In the genomic region with DNA sequence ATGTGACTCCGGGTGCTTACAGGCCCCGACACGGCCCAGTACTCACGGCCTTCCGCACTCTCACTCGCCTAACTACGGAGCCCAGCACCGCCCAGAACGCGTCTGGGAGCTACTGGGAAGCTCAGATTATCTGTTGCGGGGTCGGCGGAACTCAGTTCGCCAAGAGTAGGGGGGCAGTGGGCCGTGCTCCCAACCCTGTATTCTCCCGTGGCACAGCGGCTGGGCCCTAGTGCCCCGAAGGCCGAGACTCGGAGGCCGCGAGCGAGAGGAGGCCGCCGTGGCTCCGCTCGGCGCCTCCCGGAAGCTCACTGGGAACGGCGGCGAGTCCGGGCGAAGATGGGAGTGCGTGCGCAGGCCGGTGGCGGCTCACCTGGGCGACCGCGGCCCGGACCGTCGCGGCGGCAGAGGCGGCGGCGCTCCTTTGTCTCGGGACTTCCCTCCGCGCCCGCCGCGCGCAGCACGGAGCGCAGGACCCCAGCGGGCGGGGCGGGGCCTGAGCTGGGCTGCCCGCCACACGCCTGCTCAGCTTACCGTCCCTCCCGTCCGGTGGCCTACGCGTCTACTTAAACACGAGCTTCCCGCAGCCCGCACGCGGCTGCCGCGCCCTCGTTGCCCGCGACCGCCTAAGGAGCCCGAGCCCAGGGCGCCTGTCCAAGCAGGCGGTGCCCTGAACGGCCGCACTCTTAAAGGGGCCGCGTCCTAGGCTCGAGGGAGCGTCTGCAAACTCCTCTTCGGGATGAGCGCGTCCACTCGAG, we compare ENCODE assay signal across 9 mouse cellular contexts. TPM values are rescaled to one million over a fixed set of nuclear protein-coding genes. Genes with fewer than 3 reads are reported as not detected.
DNase-seq lines count a peak whose midpoint lies in the region; ATAC-seq and TF ChIP-seq lines count a peak whose summit lies in the region.
"Had no signal": no experiment of that assay in that cellular context is flagged by ENCODE, and none has a peak within 500 bp of the region (broad histone marks: within the 10 kb centered on the region; RNA-seq: fewer than 3 reads in every experiment).

No protein-coding gene starts in this region.

- H3K9me3 ChIP-seq in E14TG2a.4 (ENCODE audit: low read length): no peaks in the 10 kb centered on the region
- no peaks in the 10 kb centered on the region for H3K9me3 ChIP-seq in neural tube, embryonic 13.5 days

- H3K27ac ChIP-seq in layer of hippocampus, adult 2 months: peak overlapping the region; percentile 100
- H3K27ac ChIP-seq in neural tube, embryonic 13.5 days (replicated peaks): peak overlapping the region; percentile 99

- TF ChIP-seq CTCF in E14TG2a.4 (conservative IDR thresholded peaks at IDR 0.05; ENCODE audit: low read length): no peak
- TF ChIP-seq CTCF in layer of hippocampus, adult 2 months (conservative IDR thresholded peaks at IDR 0.05): no peak

- peak overlapping the region; percentile 98 for H3K9ac ChIP-seq in neural tube, embryonic 13.5 days

- intact Hi-C loops in heart, postnatal 25 days (cut with DNase I): loop anchor here (5.0 to 10.0 kb wide), 4 partner anchors 91 to 538 kb away; a partner anchor contains a TSS

- peaks cover 63% of the 10 kb centered on the region for H3K4me1 ChIP-seq in E14TG2a.4 (replicated peaks; ENCODE audit: low read depth, low read length)
- H3K4me1 ChIP-seq in neural tube, embryonic 13.5 days (replicated peaks): peaks cover 42% of the 10 kb centered on the region

- peak; percentile 97 for DNase-seq in brain, adult 2 months (ENCODE audit: low read depth, low spot score)
- peak; percentile 86 for DNase-seq in heart, postnatal 25 days (ENCODE audit: low spot score)
- DNase-seq in layer of hippocampus, adult 2 months (ENCODE audit: low spot score in 2 of 2): peak; percentile 76 to 81
- DNase-seq in lung, adult 18-20 months: peak; percentile 89 to 91
- DNase-seq in testis, postnatal 10 days (ENCODE audit: low spot score): peak; percentile 89

- peak overlapping the region; percentile 97 for H3K4me2 ChIP-seq in neural tube, embryonic 13.5 days

- WGBS in neural tube, embryonic 13.5 days: under 1% methylated on average over 91 of the region's 92 CpGs

- peaks cover 40% of the 10 kb centered on the region for H3K36me3 ChIP-seq in E14TG2a.4 (ENCODE audit: insufficient read depth, low read length)
- peaks cover 19% of the 10 kb centered on the region for H3K36me3 ChIP-seq in neural tube, embryonic 13.5 days

- peak overlapping the region; percentile 100 for H3K4me3 ChIP-seq in E14TG2a.4 (replicated peaks; ENCODE audit: low read length)
- H3K4me3 ChIP-seq in layer of hippocampus, adult 2 months: peak overlapping the region; percentile 97
- peak overlapping the region; percentile 99 for H3K4me3 ChIP-seq in neural tube, embryonic 13.5 days

- no peaks in the 10 kb centered on the region for H3K27me3 ChIP-seq in E14TG2a.4 (ENCODE audit: insufficient read depth, low read length)
- H3K27me3 ChIP-seq in neural tube, embryonic 13.5 days: 0 out of 2 replicates have a peak, but pooled peaks cover 4% of the 10 kb centered on the region

- peak; percentile 67 for ATAC-seq in erythroid progenitor cell, adult 5-6 weeks (replicated peaks; ENCODE audit: low FRiP score, poor library complexity, severe bottlenecking)
- peak; percentile 92 for ATAC-seq in neural tube, embryonic 13.5 days (ENCODE audit: low read depth)

RNA-seq across cellular contexts. Expression of a gene that starts 1.3 kb away (rescaled TPM):
- 197 and 220 TPM in 2 replicates for total RNA-seq in erythroid progenitor cell, adult 5-6 weeks (2015; ENCODE audit: low replicate concordance)
- total RNA-seq in erythroid progenitor cell, adult 5-6 weeks (2017; ENCODE audit: low replicate concordance): 152 and 166 TPM in 2 replicates
- 10 to 100 TPM; 91.6 to 97.5 TPM for total RNA-seq in heart, postnatal 25 days (2021)
- 100 to 1,000 TPM; 229 to 239 TPM for total RNA-seq in layer of hippocampus, adult 2 months (2021)
- 503 and 513 TPM in 2 replicates for polyA plus RNA-seq in neural tube, embryonic 13.5 days (2015; fragmentation: Nextera tagmentation; extraction: Ambion mirVana)

RNA-seq across cellular contexts. Expression of a gene that starts 17.0 kb away (rescaled TPM):
- total RNA-seq in erythroid progenitor cell, adult 5-6 weeks (2015; ENCODE audit: low replicate concordance): not detected in 2 replicates
- not detected in 2 replicates for total RNA-seq in erythroid progenitor cell, adult 5-6 weeks (2017; ENCODE audit: low replicate concordance)
- total RNA-seq in heart, postnatal 25 days (2021): under 1 TPM; 0.55 to 0.61 TPM
- total RNA-seq in layer of hippocampus, adult 2 months (2021): 10 to 100 TPM in 1 of 2 experiments, 1 to 10 TPM in 1; 9.9 to 10.5 TPM
- polyA plus RNA-seq in neural tube, embryonic 13.5 days (2015; fragmentation: Nextera tagmentation; extraction: Ambion mirVana): 3.7 and 3.8 TPM in 2 replicates
- total RNA-seq: gastrocnemius, postnatal 36 days had no signal

RNA-seq across cellular contexts. Expression of a gene that starts 25.1 kb away (rescaled TPM):
- total RNA-seq in erythroid progenitor cell, adult 5-6 weeks (2015; ENCODE audit: low replicate concordance): 101 and 104 TPM in 2 replicates
- total RNA-seq in erythroid progenitor cell, adult 5-6 weeks (2017; ENCODE audit: low replicate concordance): 38.0 and 42.1 TPM in 2 replicates
- under 1 TPM; 0.22 to 0.29 TPM for total RNA-seq in heart, postnatal 25 days (2021)
- total RNA-seq in layer of hippocampus, adult 2 months (2021): not detected
- not detected in 2 replicates for polyA plus RNA-seq in neural tube, embryonic 13.5 days (2015; fragmentation: Nextera tagmentation; extraction: Ambion mirVana)

RNA-seq across cellular contexts. Expression of a gene that starts 33.2 kb away (rescaled TPM):
- total RNA-seq in erythroid progenitor cell, adult 5-6 weeks (2015; ENCODE audit: low replicate concordance): 2.9 TPM in 1 of 2 replicates, not detected in the other
- 3.1 and 6.5 TPM in 2 replicates for total RNA-seq in erythroid progenitor cell, adult 5-6 weeks (2017; ENCODE audit: low replicate concordance)
- total RNA-seq in heart, postnatal 25 days (2021): 1 to 10 TPM; 7.4 to 8.7 TPM
- 10 to 100 TPM; 25.0 to 26.2 TPM for total RNA-seq in layer of hippocampus, adult 2 months (2021)
- polyA plus RNA-seq in neural tube, embryonic 13.5 days (2015; fragmentation: Nextera tagmentation; extraction: Ambion mirVana): 62.1 and 62.3 TPM in 2 replicates

RNA-seq across cellular contexts. Expression of a gene that starts 33.2 kb away (rescaled TPM):
- total RNA-seq in erythroid progenitor cell, adult 5-6 weeks (2015; ENCODE audit: low replicate concordance): 10.5 and 13.8 TPM in 2 replicates
- total RNA-seq in erythroid progenitor cell, adult 5-6 weeks (2017; ENCODE audit: low replicate concordance): 5.8 and 8.4 TPM in 2 replicates
- total RNA-seq in heart, postnatal 25 days (2021): 10 to 100 TPM; 10.8 to 12.3 TPM
- total RNA-seq in layer of hippocampus, adult 2 months (2021): 10 to 100 TPM; 73.7 to 77.4 TPM
- 72.4 and 90.8 TPM in 2 replicates for polyA plus RNA-seq in neural tube, embryonic 13.5 days (2015; fragmentation: Nextera tagmentation; extraction: Ambion mirVana)

Comparison
In these comparisons a context has a peak if more than half of its experiments do, and no peak if none do; other contexts are left out.
1. Peak in every context shown above with its lines: DNase-seq, ATAC-seq, H3K4me3 ChIP-seq and H3K27ac ChIP-seq.
2. RNA of a gene that starts 17.0 kb away (total RNA-seq): 9.9 to 10.5 TPM in layer of hippocampus, adult 2 months; 0.55 to 0.61 TPM in heart, postnatal 25 days and not detected in erythroid progenitor cell, adult 5-6 weeks; every median in the first group is over 4 times any median in the second.
3. RNA of a gene that starts 25.1 kb away (total RNA-seq): 38.0 to 104 TPM in erythroid progenitor cell, adult 5-6 weeks; 0.22 to 0.29 TPM in heart, postnatal 25 days and not detected in layer of hippocampus, adult 2 months; every median in the first group is over 10 times any median in the second.